Mouse (Mus musculus): Measurements from ENCODE around the gene Hist1h2bc. TPM values are rescaled to one million over a fixed set of nuclear protein-coding genes. Genes with fewer than 3 reads are reported as not detected.
"Not testable (repeated sequence)": the region's sequence is repeated elsewhere in the genome, so short reads cannot be mapped to it uniquely, and the experiment has no call there.

The Hist1h2bc gene
- 60.8 and 63.6 TPM in 2 replicates for polyA plus RNA-seq (2015; fragmentation: Nextera tagmentation; extraction: Ambion mirVana)

DNA sequence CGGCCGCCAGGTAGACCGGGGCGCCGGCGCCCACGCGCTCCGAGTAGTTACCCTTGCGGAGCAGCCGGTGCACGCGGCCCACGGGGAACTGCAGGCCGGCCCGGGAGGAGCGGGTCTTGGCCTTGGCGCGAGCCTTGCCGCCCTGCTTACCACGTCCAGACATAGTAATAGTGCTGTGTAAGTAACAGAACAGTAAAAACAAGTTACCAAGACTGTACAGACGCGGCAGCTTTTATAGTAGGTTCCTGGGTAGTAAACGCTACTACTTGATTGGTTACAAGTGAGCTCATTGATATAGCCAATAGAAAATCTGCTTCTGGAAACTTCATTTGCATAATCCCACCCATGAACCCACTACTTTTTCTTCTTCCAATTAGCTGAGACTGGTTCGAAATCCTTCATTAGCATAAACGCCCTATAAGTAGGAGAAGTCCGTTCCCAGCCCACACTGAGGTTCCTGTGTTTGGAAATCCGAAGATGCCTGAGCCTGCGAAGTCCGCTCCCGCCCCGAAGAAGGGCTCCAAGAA lies at the start of gene Hist1h2bc, which contains the start of gene Hist1h2ac:
Gene Hist1h2bc (plus strand): TSS at position 445 of the 527 bp plus-strand sequence.
Gene Hist1h2ac (minus strand): TSS at position 194 of the 527 bp plus-strand sequence.
- WGBS, result under 1% methylated on average over 27 of the region's 32 CpGs
- no peaks in the 10 kb centered on the region for H3K36me3 ChIP-seq

DNA sequence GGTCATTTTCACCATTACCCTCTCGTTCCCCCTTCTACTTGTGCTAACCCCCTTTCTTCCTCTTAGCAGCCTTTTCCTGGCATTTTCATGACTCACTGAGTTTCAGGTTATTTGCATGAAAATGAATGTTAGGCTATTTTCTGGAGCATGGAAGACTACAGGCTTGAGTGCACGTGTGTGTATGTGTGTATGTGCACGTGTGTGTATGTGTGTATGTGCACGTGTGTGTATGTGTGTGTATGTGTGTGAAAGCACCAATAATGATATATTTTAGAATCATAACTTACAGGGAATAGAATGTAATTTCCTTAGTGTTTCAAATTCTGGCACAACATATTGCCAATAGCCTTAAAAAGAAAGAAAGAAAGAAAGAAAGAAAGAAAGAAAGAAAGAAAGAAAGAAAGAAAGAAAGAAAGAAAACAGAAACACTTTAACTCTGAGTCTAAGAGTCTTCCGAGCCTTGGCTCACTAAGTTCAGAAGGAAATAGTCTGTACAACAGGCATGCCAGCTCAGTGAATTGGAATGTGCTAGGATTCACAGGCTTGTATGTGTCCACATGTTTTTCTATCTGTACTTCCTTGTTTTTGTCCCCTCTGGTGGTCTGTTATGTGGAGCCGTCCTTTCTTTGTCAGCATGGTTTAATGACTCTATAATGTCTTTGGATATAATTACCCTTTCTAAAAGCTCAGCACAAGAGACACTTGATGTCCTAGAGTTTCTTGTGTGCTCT lies 24.2 kb upstream of the Hist1h2bc start:
- H3K27me3 ChIP-seq, result no peaks in the 10 kb centered on the region
- H3K4me1 ChIP-seq, result no peaks in the 10 kb centered on the region
- no peak overlapping the region for H3K9ac ChIP-seq
- H3K36me3 ChIP-seq, result no peaks in the 10 kb centered on the region
- no peak for ATAC-seq (ENCODE audit: borderline replicate concordance, extremely low read depth, low FRiP score, low TSS enrichment)
- no peak overlapping the region for H3K4me2 ChIP-seq
- H3K4me3 ChIP-seq, result no peak overlapping the region
- H3K27ac ChIP-seq, result no peak overlapping the region
- WGBS, result 62% methylated on average over 6 of the region's 6 CpGs
- H3K9me3 ChIP-seq, result no peaks in the 10 kb centered on the region

More for the DNA sequence above, at the start of gene Hist1h2bc, which contains the start of gene Hist1h2ac:
- H3K4me1 ChIP-seq, result peaks cover 18% of the 10 kb centered on the region
- H3K4me3 ChIP-seq, result peak within 1 kb of the TSS; percentile 49
- peak within 1 kb of the TSS; percentile 65 for H3K4me2 ChIP-seq
- H3K9me3 ChIP-seq, result no peaks in the 10 kb centered on the region
- peak within 1 kb of the TSS; percentile 66 for H3K9ac ChIP-seq
- no peaks in the 10 kb centered on the region for H3K27me3 ChIP-seq
- ATAC-seq (ENCODE audit: borderline replicate concordance, extremely low read depth, low FRiP score, low TSS enrichment), result peak; percentile 98
- peak within 1 kb of the TSS; percentile 99 for H3K27ac ChIP-seq

DNA sequence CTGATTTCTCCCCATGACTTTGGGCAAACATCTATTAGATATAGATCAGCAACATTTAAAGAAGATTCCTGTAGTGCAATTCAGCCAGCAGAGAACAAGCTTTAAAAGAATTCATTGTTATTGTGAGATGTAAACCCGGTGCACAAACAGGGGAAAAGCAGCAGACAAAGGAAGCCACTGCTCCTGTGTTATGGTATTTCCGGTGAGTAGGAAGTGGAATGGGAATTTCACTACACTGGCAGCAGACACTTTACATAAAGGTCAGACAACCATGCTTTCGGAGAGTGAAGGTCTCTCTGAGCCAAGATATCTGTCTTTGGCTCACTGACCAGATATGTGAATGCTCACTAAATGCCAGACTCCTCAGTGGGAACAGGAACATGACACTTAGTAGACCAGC lies 21.5 kb upstream of the Hist1h2bc start:
- Histone ChIP-seq H3K9ac (no peak overlapping the region), H3K4me3 (no peak overlapping the region), H3K27ac (no peak overlapping the region), H3K4me1 (no peaks in the 10 kb centered on the region), H3K27me3 (no peaks in the 10 kb centered on the region), H3K4me2 (no peak overlapping the region), H3K36me3 (no peaks in the 10 kb centered on the region), H3K9me3 (no peaks in the 10 kb centered on the region)
- no peak for ATAC-seq (ENCODE audit: borderline replicate concordance, extremely low read depth, low FRiP score, low TSS enrichment)
- WGBS, result 50% methylated on average over 3 of the region's 3 CpGs

DNA sequence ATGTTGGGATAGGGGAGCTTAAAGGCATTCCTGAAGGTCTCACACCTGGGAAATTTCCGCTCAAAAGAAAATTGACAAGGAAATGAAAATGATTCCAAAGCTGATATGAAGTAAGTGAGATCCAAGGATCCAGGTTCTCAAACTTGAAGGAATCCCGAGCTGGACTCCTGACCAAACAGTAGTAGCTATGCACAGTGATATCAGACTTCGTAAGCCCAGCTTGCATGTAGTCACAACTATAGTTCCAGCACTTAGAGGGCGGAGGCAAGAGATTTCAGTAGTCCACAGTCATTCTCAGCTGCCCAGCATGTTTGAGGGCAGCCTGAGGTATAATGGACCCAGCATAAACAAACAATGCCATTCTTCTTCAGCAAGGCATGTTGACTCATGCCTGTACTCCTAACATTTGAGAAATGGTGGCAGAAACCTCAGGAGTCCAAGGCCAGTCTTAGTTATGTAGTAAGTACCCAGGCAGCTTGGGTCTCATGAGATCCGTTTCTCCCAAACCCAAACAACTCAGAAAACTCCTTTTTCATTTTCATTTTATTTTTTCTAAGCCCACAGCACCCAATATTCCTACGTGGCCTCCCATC lies 1.9 kb upstream of the Hist1h2bc start:
- H3K4me1 ChIP-seq, result peaks cover 16% of the 10 kb centered on the region
- no peaks in the 10 kb centered on the region for H3K27me3 ChIP-seq
- ATAC-seq (ENCODE audit: borderline replicate concordance, extremely low read depth, low FRiP score, low TSS enrichment), result no peak
- peak overlapping the region; percentile 51; the same call in 1 of the 2 replicates for H3K9ac ChIP-seq
- H3K36me3 ChIP-seq, result no peaks in the 10 kb centered on the region
- no peak overlapping the region for H3K4me3 ChIP-seq
- H3K4me2 ChIP-seq, result peak overlapping the region; percentile 59
- H3K27ac ChIP-seq, result peak overlapping the region; percentile 99
- no peaks in the 10 kb centered on the region for H3K9me3 ChIP-seq
- WGBS, result 70% methylated on average over 6 of the region's 6 CpGs

DNA sequence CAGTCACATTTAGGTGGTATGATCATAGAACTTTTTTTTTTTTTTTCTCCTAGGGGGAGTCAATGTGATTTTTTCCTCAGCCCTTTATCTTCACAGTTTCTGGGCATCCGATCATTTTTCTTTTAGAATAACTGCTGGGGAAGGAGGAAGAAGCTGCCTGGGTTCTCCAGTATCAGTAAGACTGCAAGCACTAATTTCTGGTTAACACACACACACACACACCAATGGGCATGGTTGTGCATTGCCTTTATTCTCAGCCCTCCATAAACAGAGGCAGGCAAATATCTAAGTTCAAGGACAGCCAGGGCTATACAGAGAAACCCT lies 1.4 kb upstream of the Hist1h2bc start:
- Histone ChIP-seq H3K9me3 (no peaks in the 10 kb centered on the region), H3K27me3 (no peaks in the 10 kb centered on the region), H3K4me3 (peak overlapping the region; percentile 49), H3K4me2 (peak overlapping the region; percentile 59), H3K36me3 (no peaks in the 10 kb centered on the region), H3K27ac (peak overlapping the region; percentile 99), H3K4me1 (peaks cover 18% of the 10 kb centered on the region), H3K9ac (peak overlapping the region; percentile 51)
- 17% methylated on average over 1 of the region's 1 CpGs for WGBS
- ATAC-seq (ENCODE audit: borderline replicate concordance, extremely low read depth, low FRiP score, low TSS enrichment), result no peak

DNA sequence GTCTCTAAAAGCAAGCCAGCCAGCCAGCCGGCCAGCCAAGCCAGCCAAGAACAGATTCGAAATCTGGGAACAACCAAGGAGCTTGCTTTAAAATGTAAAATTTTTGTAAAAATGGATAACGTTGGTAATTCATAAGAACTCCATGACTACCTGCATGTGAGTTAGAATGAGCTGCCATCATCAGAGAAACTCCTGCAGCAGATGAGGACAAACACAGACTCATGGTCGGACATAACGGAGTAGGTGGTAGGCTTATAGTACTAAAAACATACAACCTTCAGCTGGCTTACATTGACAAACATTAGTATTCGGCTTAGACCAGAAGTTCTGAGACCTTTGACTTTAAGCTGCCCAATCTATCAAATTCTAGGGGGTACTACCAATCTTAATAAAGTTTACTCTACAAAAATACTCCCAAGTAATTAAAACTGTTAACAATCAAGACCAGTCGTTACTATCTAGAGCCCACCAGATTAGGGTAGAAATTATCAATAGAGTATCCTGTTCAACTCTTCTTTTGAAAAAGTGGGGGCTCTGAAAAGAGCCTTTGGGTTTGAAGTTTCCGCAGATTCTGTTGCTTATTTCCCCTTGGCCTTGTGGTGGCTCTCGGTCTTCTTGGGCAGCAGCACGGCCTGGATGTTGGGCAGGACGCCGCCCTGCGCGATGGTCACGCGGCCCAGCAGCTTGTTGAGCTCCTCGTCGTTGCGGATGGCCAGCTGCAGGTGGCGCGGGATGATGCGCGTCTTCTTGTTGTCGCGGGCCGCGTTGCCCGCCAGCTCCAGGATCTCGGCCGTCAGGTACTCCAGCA lies 848 bp upstream of the Hist1h2bc start:
- not testable (repeated sequence) for H3K9me3 ChIP-seq, H3K36me3 ChIP-seq, H3K27me3 ChIP-seq
- 6% methylated on average over 15 of the region's 30 CpGs for WGBS
- H3K4me3 ChIP-seq, result peak overlapping the region; percentile 49
- peak overlapping the region; percentile 99 for H3K27ac ChIP-seq
- H3K9ac ChIP-seq, result peak overlapping the region; percentile 51
- H3K4me2 ChIP-seq, result peak overlapping the region; percentile 59
- ATAC-seq (ENCODE audit: borderline replicate concordance, extremely low read depth, low FRiP score, low TSS enrichment), result peak; percentile 29; the same call in 1 of the 2 replicates
- peaks cover 18% of the 10 kb centered on the region for H3K4me1 ChIP-seq

DNA sequence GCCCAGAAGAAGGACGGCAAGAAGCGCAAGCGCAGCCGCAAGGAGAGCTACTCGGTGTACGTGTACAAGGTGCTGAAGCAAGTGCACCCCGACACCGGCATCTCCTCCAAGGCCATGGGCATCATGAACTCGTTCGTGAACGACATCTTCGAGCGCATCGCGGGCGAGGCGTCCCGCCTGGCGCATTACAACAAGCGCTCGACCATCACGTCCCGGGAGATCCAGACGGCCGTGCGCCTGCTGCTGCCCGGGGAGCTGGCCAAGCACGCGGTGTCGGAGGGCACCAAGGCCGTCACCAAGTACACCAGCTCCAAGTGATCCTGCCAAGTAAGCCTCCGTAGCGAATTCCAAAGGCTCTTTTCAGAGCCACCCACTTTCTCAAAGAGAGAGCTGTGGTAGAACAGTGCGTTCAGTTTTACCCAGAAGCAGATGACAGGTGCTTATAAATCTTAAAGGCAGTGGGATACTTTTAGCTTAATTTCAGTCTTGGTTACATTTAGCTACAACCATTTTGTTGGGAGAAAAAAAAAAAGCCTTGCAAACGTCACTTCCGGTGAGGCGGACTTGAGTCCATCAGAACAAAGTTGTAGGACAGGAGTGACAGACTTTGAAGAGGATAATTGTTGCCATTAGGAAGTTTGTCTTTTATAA lies 421 bp downstream of the Hist1h2bc start:
- under 1% methylated on average over 13 of the region's 37 CpGs for WGBS
- H3K27me3 ChIP-seq, H3K36me3 ChIP-seq, H3K9me3 ChIP-seq: not testable (repeated sequence)
- H3K4me3 ChIP-seq, result peak overlapping the region; percentile 49
- peak overlapping the region; percentile 66 for H3K9ac ChIP-seq
- peak; percentile 13 for ATAC-seq (ENCODE audit: borderline replicate concordance, extremely low read depth, low FRiP score, low TSS enrichment)
- H3K27ac ChIP-seq, result peak overlapping the region; percentile 99
- peaks cover 18% of the 10 kb centered on the region for H3K4me1 ChIP-seq
- H3K4me2 ChIP-seq, result peak overlapping the region; percentile 65

DNA sequence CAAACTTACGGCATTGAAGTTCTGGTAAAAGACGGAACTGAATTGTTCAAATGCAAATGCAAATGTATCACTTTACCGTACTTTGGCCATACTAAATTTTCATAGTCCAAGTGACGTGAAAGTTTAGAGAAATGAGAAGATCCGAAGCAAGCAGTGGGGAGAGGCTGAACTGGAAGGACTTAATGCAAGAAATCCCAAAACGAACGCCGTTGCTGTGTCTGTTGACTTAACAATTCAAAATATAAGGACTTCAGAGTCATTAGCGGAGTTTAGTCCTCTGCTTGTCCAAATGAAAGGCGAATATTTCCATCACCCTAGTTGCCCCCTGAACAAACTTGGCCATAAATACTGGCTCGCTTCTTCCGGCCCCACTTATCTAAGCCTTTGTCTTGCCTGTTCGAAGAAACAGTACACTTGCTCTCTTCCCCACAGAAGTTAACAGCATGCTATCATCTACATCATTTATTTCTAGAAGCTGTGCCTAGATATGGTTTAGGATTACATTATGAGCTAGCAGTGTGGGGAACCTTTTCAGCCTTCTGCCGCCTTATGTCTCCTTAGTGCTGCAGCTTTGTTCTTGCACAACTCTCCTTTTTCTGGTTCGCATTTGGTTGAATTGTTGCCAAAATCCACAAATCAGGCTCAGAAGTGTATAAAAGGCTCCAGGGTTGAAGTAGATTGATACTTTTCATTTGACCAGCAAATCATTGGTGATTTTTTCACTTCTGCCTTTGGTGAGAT lies 1.3 kb downstream of the Hist1h2bc start:
- Histone ChIP-seq H3K36me3 (no peaks in the 10 kb centered on the region), H3K9ac (peak overlapping the region; percentile 66), H3K4me1 (peaks cover 18% of the 10 kb centered on the region), H3K9me3 (no peaks in the 10 kb centered on the region), H3K27me3 (no peaks in the 10 kb centered on the region), H3K4me2 (peak overlapping the region; percentile 65), H3K27ac (peak overlapping the region; percentile 99), H3K4me3 (peak overlapping the region; percentile 49)
- no peak for ATAC-seq (ENCODE audit: borderline replicate concordance, extremely low read depth, low FRiP score, low TSS enrichment)
- WGBS, result 1% methylated on average over 15 of the region's 15 CpGs

DNA sequence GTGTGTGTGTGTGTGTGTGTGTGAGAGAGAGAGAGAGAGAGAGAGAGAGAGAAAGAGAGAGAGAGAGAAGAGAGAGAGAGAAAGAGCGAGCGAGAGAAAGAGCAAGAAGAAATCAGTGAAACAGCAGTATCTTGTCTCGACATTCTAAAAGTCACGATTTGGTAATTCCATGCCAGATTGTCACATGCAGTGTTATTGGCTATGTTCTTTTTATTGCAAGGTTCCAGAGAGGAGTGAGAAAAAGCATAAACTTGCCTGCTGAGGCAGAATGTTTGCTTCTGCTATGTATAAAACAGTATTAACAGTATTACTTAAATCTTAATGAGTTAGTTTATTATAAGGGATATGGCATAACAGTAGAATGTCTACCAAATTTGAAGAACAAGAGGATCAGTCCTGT lies 2.0 kb downstream of the Hist1h2bc start:
- H3K27ac ChIP-seq, result peak overlapping the region; percentile 99
- ATAC-seq (ENCODE audit: borderline replicate concordance, extremely low read depth, low FRiP score, low TSS enrichment), result no peak
- H3K36me3 ChIP-seq, result no peaks in the 10 kb centered on the region
- H3K4me3 ChIP-seq, result peak overlapping the region; percentile 49
- peaks cover 18% of the 10 kb centered on the region for H3K4me1 ChIP-seq
- H3K4me2 ChIP-seq, result peak overlapping the region; percentile 65
- H3K27me3 ChIP-seq, result no peaks in the 10 kb centered on the region
- 21% methylated on average over 4 of the region's 4 CpGs for WGBS
- H3K9me3 ChIP-seq, result no peaks in the 10 kb centered on the region
- peak overlapping the region; percentile 66 for H3K9ac ChIP-seq

DNA sequence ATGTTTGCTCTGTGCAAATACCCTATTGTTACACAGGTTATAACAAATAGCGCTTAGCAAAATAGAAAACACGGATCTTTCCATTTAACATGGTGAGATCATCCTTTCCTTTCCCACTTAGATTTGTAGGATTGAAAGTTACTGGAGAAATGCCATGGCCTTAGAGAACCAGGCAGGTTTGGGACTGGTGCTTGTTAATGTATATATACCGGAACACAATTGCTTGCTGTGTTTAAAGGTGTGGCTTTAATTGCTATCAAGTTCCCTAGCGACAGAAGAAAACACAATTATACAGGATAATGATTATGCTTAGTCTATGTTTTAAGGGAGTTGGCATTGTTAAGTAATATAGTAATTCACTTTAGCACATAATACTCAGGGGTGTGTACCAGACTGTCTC lies 3.2 kb downstream of the Hist1h2bc start:
- no peak overlapping the region for H3K4me3 ChIP-seq
- no peak for ATAC-seq (ENCODE audit: borderline replicate concordance, extremely low read depth, low FRiP score, low TSS enrichment)
- H3K27me3 ChIP-seq, result no peaks in the 10 kb centered on the region
- H3K4me1 ChIP-seq, result peaks cover 16% of the 10 kb centered on the region
- H3K36me3 ChIP-seq, result no peaks in the 10 kb centered on the region
- H3K4me2 ChIP-seq, result no peak overlapping the region
- no peaks in the 10 kb centered on the region for H3K9me3 ChIP-seq
- no peak overlapping the region for H3K27ac ChIP-seq
- no peak overlapping the region for H3K9ac ChIP-seq
- 73% methylated on average over 4 of the region's 4 CpGs for WGBS

DNA sequence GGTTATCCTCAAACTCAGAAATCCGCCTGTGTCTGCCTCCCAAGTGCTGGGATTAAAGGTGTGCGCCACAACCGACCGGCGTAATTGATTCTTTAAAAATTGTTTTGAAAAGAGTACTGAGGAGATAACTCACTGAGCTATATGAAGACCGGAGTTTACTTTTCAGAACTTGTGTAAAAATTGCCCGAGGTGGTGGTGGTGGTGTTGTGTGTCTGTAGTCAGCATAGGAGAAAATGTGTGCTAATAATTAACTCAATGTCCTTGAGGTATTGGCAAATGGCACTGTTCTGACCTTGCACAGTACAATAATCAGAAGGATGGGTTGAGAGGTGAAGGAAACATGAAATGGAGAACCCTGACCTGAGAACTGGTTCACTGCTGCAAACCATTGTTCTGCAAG lies 3.9 kb downstream of the Hist1h2bc start:
- 89% methylated on average over 7 of the region's 7 CpGs for WGBS

More for the DNA sequence above, 3.9 kb downstream of the Hist1h2bc start:
- no peak overlapping the region for H3K27ac ChIP-seq
- ATAC-seq (ENCODE audit: borderline replicate concordance, extremely low read depth, low FRiP score, low TSS enrichment), result no peak
- peaks cover 9% of the 10 kb centered on the region for H3K4me1 ChIP-seq
- H3K9me3 ChIP-seq, result no peaks in the 10 kb centered on the region
- no peak overlapping the region for H3K9ac ChIP-seq
- no peak overlapping the region for H3K4me2 ChIP-seq
- H3K27me3 ChIP-seq, result no peaks in the 10 kb centered on the region
- H3K4me3 ChIP-seq, result no peak overlapping the region
- no peaks in the 10 kb centered on the region for H3K36me3 ChIP-seq
